Mouse (Mus musculus) kidney, postnatal 14 days (tissue): Measurements from ENCODE around the gene Igflr1.
A peak's percentile ranks its signal among the peaks of the same experiment; 100 is the strongest.

Experiments used
- DNase-seq: peaks from one replicate; pipeline ENCODE4 v3.0.0; 2022; ENCODE audit warnings: mixed read lengths

Gene Igflr1

DNA sequence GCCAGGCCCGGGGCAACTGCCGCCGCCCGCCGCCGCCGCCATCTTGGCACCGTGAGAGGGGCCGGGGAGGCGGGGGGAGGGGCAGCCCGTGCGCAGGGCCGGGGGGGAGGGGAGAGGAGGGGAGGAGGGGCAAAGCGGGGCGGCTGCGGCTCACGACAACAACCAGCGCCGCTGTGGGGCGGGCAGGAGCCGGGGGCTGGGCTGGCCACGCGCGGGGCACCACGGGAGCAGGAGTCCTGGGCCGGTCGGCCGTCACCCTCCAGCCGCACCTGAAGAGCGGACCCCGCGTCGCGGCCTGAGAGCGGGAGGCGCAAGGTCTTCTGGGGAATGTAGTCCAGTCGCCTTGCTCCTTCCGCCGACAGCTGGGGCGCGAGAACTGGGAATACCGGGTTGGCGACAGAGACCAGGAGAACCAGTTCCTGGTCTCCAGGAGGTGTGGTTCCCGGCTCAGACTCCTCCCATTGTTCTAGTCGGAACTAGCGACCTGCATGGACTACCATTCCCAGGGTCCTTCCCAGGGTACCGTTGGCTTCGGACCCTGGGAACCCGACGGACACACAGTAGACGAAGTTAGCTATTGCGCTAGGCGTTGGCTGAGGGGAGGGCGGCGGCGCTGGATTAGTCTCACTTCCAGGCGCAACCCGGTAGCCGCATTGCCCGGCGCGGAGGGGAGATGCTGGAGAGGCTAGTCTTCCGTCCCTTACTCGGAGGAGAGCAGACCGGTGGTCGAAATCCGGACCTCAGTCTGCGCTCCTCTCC is 23.6 kb downstream of the Igflr1 start, which contains the start of gene Kmt2b:
Gene Kmt2b (minus strand): TSS at position 51 of the 759 bp plus-strand sequence.
- DNase-seq = peak; percentile 98

DNA sequence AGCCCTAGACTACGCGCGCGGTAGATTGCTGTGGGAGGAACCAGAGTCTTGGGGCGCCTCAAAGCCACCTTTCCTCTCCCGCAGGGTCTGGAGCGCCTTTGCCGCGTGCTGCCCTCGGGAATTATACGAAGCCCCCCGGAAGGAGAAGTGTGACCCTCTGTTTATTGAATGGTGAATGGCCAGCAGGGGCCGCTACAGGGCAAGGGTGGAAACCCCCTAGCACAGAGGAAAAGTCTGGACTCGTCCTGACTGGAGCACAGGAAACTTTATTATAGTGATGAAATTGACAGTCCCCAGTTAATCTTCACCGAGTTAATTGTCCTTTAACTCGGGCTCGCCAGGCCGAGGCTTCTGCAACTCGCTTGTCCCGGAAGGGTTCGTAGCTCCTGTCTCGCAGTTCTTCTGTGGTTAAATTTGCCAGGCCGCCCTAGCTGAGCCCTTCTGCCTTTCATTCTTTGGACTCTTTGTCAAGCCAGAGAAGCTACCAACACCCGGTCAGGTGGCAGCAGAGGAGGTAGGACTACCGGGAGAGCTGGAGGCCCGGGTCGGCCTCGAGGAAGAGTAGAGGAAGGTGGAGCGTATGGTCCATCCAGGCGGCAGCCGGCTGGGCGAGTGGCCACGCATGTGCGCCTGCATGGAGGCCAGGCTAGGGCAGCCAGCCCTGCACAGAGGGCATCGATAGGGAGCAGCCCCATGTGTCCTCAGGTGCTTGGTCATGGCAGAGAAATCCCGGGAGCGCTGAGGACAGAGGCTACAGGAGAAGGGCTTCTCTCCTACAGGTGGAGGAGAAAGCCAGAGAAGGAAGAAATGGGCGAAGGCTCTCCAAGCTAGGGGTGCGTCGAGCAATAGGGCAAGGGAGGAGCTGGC is 24.4 kb downstream of the Igflr1 start:
- peak; percentile 89 for DNase-seq

GRCm38 (mm10) chr7:30590927-30591604 is 25.8 kb downstream of the Igflr1 start:
- DNase-seq = no peak

- no peak for DNase-seq
These were observed 26.4 kb downstream of the Igflr1 start for GRCm38 (mm10) chr7:30591605-30591951.

GRCm38 (mm10) chr7:30592772-30593423 is 27.7 kb downstream of the Igflr1 start:
- no peak for DNase-seq

- DNase-seq = no peak
These were observed 28.6 kb downstream of the Igflr1 start for GRCm38 (mm10) chr7:30593579-30594509.

DNA sequence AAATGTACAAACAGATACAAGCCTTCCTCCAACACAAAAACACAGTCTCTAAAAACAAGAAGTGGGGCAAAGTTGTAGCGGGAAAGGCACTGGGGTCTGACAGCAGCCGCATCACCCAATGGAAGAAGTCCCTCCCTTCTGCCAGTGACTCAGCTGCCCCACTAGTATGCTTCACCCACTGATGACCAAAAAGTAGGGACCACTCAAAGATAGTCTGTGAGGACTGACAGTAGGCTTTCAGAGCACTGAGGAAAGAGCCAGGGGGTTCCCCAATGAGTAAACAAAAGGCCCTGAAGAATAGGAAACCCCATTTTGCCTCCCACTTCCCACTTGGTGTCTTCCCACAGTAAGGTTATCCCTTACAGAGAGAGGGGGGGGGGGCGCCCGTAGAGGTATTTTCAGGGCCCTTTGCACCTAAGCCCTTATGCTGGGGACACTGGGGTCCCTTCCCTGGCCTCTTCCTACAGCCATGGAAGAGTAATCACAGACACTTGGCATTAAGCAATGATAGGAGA is 29.3 kb downstream of the Igflr1 start:
- DNase-seq = no peak

DNA sequence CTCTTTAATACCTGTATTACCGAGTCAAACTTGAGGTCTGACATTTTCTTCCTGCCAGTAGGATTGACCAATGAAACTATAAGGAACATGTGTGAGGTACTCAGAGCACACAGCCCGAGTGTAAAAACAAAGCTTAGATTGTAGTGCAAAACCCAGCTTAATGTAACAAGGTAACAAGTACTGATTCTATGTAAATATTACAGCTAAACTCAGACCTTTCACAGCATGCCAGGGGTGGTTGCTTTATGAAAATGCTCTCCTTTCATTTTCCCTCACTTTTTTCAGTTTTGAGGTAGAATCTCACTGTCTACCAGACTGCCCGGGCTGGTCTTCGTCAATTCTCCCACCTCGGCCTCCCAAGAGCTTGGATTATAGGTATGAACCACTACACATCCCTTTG is 30.9 kb downstream of the Igflr1 start:
- no peak for DNase-seq

GRCm38 (mm10) chr7:30596811-30597210 is 31.6 kb downstream of the Igflr1 start:
- DNase-seq = no peak

DNA sequence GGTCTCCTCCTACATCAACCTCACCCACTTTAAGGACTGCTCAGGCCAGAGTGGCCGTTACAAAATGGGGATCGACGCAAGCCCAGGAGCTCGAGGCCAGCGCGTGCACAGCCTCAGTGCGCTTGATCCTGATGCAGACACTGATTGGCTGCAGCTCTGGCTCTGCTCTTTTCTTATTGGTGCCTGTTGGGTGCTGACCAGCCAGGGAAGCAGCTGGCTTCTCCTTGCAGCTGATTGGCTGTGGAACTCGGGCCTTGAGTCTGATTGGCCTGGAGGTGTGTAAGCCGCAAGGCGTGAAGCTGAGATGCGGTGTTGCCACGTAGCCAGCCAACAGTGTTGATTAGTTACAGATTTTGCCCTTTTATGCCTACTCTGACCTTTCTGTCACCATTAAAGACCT is 33.6 kb downstream of the Igflr1 start, which contains the start of gene Zbtb32:
Gene Zbtb32 (minus strand): TSS at position 124 of the 400 bp plus-strand sequence.
- DNase-seq = no peak

GRCm38 (mm10) chr7:30599933-30600353 is 34.7 kb downstream of the Igflr1 start:
- DNase-seq = peak; percentile 97

- peak; percentile 64 for DNase-seq
These were observed 35.4 kb downstream of the Igflr1 start for GRCm38 (mm10) chr7:30600651-30601050.

- peak; percentile 79 for DNase-seq
These were observed 37.4 kb downstream of the Igflr1 start for GRCm38 (mm10) chr7:30602583-30602982.

DNA sequence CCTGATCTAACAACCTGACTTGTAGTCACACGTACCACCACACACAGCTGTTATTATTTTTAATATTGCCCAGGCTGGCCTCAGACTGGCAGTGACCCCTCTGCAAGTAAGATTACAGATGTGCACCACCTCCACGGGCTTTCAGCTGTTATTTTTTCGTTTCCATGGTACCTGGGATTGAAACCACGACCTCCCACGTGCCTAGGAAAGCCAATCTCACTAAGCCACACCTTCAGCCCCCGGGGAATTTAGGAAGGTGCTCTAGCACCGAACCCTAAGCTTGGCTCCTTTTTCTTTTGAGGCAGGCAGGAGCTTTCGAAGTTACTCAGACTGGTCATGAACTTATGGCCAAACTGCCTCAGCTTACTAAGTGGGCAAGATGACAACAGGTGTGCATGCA is 39.2 kb downstream of the Igflr1 start:
- DNase-seq = no peak

DNA sequence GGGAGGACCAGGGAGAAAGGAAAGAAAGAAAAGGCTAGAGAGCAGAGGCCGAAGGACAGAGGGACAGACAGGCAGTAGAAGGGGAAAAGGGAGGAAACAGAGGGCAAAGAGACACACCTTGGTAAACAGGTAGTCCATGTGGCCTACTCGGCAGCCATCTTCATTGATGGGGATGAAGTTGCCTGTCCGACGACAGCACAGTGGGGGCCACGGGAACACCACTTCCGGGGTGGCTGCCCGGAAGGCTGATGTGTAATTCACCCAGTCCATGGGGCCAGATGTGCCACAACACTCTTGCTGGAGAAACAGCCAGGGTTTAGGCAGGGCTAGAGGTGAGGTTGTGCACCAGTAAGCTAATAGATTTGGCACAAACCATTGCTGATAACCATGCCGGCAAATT is 39.7 kb downstream of the Igflr1 start:
- no peak for DNase-seq

DNA sequence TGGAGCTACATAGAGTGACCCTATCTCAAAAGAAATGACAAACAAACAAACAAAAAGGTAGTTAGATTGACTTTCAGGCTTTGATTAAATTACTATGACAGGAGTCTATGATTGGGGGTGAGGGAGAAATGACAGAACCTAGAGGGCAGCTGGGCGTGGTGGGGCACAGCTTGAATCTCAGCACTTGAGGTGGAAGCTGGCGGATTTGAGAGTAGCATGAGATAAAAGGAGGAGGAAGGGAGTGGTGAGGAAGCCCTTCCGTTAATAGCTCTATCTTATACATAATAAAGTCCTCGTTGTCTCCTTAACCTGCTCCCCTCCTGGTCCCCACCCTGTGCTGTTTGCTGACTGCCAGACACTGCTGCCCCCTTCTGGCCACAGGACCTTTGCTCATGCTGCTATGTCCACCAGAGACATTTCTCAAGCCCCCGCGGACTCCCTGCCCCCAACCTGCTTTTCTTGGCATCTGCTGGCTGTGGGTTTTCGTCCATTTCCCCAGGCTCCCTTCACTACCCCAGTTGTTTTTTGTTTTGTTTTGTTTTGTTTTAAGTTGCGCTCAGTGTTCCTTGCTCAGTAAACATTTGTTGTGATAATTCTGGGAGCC is 42.6 kb downstream of the Igflr1 start:
- DNase-seq = peak; percentile 74

DNA sequence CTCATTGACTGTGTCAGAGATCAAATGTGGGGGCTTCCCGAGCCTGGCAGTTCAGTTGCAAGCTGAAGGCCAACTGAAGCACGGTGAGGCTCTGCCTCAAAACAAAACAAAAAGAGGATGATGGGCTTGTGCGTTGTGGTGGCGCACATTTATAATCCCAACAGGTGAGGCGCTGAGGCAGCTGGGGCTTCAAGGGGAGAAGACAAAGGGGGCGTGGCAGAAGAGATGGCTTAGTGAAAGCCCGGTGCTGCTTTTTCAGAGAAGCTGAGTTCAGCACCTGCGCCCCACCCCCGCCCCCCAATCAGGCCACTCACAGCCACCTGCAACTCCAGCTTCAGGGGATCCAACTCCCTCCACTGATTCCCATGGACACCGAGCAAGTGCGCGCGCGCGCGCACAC is 43.2 kb downstream of the Igflr1 start:
- DNase-seq = no peak

DNA sequence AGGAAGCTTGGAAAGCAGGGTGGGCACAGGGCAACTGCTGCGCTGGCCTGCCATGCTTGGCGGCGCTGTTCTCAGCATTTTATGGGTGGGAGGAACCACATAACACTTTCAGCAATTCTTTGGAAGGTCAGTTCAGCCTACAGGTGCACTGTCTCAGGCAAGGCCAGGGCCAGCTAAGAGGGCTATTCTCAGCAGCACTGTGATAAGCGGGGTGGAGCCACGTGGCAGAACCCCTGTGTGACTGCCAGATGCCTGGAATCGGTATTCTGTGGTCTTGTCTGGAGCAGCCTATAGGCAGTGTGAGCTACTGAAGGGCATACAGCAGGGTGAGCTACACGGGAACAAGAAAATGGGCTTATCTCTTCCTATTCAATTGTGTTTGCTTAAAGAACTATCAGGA is 44.8 kb downstream of the Igflr1 start:
- no peak for DNase-seq

GRCm38 (mm10) chr7:30612654-30613402 is 47.6 kb downstream of the Igflr1 start, which contains the start of gene Upk1a:
Gene Upk1a, minus strand, starts transcription at chr7:30612847.
- no peak for DNase-seq

DNA sequence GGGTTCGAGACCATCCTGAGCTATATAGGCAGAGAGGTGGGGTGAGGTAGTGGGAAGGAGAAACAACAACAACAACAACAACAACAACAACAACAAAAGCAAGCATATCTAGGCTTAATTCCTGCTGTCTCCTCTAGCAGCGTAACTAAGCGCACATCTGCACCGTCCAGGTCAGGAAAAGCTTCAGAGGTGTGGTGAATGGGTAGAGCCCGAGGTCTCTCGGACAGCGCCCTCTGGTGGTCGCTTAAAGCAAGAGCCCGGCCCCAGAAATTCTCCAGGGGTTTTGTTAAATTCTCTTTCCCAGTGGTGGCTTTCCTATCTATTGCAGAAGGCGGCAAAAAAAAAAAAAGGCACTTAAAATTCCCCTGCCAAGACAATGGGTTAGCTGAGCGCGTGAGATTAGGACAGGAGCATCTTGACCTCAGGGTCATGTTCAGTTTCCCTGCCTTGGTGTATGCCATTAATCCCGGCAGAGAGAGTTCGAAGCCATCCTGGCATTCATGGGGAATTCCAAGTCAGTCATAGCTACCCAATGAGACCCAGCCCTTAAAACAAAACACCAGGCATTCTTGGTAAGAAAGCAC is 48.4 kb downstream of the Igflr1 start:
- peak; percentile 78 for DNase-seq
